Mouse (Mus musculus) natural killer cell, adult 2 months (primary cell): ENCODE results near the gene Mydgf.

Experiments
- DNase-seq, 2 experiments: peaks; one replicate each; pipeline ENCODE4 v3.0.0; 2022; ENCODE audit warnings: low spot score in 2 of 2

Gene Mydgf

DNA sequence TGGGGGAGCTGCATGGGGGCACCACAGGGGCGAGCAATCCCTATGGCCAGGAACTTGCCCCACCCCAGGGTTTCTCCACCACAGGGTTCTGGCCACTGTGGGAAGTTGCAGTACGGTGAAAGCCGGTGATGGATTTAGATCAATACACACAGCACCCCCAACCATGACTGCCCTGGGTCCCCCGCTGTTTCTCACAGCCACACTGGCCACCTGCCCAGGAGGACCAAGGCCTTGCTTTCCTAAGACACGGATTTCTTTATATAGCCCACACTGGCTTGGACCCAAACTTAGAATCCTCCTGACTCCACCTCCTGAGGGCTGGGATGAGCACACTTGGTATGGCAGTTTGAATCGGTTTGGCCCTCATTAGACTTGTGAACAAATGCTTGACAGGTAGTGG, 7.5 kb upstream of the Mydgf start:
- DNase-seq, result no peak

DNA sequence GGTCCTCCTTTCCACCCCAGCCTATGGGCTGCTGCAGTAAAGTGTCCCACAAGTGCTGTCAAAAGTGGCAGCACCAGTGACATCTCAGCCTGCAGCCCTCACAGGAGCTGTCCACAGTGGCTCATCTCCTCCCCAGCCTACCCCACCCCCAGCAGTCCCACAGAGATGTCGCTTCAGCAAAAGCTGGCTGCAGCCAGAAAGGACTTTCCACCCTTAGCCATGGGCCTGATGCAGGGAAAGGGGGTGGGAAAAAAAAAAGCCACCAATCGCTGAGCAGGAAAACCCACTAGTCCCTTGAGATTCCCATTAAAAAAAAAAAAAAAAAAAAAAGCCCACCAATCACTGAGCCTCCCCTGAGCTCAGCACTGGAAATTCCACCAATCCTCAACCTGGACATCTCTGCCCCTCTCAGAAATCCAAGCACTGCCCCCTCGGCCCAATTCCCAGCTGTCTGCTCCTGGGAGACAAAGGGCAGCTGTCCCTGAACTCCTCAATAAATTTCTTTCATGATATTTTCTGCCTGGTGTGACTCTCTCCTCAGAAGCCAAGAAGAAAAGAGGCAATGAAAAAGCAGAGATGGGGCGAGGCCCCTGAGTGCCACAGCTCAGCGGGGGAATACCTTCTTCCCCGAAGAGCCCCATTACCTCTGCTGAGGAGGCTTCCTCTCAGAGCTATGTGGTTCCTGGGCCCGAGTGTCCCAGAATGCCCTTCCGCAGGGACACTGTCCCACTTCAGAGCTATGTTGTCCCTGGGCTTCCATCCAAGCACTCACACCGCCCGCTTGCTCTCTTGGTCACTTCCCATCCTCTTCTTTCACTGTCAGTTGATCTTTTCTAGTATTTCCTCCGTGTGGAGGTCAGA, 1.8 kb upstream of the Mydgf start:
- DNase-seq, result no peak

DNA sequence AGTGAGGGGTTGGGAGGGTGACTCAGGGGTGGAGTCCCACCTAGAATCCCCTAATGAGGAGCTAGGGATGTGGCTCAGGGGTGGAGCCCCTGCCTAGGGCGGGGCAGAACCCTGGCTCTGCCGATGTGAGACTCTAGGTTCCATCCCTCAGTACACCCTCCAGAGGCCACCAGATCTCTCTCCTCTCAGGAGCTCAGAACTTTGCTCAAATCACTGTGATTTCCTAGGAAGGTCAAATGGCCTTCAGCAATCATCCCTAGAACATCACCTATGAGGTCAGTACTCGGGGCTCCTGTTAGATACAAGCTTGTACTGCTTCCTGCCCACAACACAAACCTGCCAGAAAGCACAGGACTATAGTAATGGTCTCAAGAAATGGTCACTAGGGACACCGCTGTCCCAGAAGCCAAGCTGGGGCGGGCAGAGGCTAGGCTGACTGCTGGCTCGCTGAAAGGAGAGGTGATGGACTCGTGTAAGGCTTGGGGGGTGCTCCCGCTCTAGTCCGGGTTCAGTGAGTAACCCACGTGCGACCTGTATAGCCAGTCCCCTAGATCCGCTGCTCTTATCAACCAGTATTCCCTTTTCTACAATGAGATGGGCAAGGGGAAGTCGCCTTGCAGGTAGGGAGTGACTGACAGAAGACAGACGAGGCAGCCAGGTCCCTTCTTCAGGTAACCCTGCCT, 604 bp downstream of the Mydgf start:
- DNase-seq, result no peak

DNA sequence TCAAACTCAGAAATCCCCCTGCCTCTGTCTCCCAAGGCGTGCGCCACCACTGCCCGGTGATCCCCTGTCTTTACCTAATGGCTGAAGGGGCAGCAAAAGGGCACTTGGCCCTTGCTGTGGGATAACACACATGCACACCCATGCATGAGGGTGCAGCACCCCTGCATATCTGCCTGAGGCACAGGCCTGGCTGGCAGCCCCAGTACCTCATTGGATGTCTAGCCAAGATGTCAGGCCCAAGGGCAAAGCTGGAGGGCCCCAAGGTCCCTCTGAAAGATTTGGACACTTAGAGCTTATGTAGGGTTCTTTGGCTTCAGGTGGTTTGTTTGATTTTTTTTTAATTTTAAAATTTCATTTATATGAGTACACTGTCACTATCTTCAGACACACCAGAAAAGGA, 8.3 kb downstream of the Mydgf start:
- no peak for DNase-seq

DNA sequence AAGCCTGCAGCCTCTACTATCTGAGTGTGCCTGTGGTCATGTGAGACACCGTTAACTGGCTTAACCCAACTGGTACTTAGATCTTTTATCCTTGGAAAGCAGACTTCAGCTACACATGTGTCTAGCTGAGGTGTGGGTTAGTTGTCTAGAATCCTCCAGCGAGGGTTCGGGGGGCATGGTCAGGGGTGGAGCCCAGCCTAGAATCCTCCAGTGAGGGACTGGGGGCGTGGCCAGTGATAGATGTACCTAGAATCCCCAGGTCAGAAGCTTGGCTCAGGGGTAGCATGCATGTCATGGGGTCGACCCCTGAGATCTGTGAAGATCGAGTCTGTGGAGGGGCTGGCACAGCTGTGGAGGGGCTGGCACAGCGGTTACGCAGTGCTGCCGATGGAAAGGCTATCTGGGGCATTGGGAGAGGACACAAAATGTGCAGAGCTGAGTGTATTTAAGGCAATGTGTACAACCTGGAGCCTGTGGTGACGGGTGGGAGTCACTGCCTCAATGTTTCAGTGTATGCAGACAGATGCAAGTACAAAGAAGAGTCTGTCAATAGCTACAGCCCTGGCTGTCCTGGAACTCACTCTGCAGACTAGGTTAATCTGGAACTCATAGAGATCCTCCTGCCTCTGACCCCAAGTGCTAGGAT, 10.2 kb downstream of the Mydgf start:
- no peak for DNase-seq

DNA sequence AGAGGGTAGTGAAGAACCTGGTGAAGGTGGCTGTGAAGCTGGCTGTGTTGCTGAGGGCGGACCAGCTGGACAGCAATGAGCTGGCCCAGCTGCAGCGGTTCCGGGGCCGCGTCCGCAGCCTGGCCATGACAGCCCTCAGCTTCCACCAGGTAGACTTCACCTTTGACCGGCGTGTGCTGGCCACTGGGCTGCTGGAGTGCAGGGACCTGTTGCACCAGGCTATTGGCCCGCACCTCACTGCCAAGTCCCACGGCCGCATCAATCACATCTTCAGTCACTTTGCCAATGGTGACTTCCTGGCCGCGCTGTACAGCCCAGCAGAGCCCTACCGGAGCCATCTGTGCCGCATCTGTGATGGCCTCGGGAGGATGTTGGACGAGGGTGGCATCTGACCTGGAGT, 11.8 kb downstream of the Mydgf start:
- DNase-seq, result no peak

DNA sequence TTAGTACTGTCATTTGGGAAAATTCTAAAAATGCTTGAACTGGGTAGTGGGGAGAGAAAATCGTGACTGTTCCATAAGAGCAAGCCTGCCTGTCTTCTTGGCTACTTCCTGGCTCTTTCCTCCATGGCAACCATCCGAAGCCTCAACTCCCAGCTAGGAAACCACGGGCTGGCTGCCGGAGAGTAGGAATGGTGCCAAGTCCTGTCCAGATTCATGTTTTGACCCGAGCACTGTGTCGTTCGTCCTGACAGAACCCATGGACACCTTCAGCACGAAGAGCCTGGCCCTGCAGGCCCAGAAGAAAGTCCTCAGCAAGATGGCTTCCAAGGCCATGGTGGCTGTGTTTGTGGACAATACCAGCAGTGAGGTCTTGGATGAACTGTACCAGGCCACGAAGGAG, 12.3 kb downstream of the Mydgf start:
- DNase-seq, result no peak

DNA sequence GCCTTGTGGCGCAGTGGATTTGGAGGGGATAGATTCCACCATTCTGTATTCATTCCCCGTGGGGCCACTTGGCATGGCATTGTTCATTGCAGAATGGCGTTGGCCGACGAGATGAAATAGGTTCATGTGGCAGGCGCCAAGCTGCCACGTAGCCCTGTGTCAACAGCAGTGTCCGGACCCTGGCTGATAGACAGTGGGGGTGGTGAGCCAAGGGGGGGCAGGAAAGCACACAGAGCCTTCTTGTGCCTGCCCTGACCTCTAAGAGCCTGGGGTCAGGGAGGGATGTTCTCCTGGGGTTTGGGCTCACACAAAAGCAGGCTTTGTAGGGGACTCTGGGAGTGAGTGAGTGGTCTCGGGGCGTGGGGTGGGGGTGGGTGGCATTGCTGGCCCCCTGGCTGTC, 13.1 kb downstream of the Mydgf start:
- no peak for DNase-seq

DNA sequence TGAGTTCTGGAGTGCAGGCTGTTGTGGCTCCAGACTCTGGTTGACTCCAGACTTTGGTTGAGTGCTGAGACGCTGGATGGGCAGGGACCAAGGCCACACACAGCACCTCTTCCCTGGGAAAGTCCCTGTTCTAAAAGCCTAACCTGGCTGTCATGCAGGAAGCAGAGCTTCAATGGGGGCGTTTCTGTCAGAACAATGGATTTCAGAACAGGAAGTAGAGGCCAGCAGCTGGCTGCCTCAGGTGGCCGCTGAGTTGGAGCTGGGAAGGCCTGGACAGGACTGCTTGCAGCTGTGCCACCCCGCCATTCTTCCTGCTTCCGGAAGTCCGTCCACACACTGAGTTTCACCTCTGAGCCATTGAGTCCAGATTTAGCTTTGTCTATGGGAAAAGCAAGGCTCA, 13.9 kb downstream of the Mydgf start:
- DNase-seq, result no peak

DNA sequence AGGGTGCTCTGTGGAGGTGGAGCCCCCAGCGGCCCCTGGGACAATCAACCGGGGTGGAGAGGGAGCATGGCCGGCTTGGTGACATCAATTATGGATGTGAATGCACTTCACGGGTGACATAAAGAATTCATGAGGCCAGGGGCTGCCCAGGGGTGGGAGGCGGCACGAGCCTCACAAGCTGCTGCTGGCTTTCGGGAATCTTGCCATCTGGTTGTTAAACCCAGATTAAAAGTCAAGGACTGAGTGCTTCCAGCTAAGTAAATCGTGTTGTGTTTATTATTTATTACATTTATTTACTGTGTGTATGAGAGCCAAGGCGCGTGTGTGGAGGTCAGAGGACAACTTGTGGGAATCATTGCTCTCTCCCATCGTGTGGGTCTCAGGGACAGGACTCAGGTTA, 18.0 kb downstream of the Mydgf start:
- DNase-seq, result no peak

DNA sequence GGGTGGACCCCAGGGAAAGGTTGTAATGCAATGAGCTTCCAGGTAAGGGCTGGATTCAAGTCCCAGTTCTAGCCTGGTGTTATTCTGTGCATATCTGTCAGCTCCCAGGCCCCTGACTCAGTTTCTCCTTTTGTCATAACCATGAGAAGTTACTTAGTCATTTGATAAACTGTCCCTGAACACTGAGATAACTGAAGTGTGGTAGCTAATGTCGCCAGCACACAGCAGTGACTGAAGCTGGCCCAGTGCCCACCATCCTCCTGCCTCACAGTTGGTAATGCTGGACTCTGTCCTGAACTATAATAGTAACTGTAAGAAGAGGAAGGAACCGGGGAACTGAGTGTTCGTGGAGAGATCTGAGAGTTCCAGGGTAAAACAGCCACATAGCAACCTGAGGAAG, 19.2 kb downstream of the Mydgf start:
- no peak for DNase-seq

DNA sequence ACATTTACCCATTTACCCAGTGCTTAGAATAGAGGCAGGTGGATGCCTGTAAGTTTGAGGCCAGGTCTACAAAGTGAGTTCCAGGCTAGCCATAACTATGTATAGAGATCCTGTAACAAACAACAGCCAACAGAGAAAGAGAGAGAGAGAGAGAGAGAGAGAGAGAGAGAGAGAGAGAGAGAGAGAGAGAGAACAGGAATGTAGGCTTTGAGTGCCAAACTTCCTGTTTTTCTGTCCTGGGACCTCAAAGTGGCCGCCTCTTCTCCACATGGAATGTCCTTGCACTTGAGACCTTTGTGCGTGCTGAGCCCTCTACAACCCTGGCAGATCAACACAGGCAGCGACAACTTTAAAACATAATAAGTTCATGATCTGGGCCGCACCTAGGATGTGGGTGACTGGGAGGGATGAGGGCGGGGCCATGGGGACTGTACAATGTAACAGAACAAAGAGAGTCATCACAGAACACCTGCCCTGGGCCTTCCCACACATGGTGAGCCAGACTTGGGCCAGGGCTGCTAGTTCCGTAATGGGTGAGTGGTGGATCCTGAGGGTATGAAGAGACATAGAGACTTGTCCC, 20.1 kb downstream of the Mydgf start:
- peak in 1 of 2 experiments; percentile 11 for DNase-seq

DNA sequence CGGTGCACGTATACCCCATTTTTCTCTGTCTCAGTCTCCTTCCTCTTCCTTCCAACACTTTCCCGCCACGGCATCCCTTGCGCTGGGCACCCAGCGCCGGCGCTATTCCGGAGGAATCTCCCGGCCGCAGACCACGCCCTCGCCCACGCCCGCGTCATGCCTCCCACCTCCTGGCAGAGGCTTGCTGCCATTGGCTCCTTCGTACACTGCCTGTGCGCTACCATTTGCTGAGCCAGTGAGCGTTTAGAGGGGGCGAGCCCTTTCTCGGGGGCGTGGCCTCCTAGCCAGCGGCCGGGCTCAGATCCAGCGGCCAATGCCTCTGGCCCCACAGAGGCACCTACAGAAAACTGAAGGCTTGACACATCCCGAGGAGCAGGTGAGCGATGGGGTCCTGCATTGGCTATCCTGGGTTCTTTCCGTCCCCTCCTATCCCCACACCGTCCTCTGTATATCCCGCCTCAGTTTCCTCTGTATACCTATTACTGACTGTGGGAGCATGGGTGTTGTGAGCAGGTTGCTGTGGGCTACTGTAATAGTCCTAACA, 21.4 kb downstream of the Mydgf start, which contains the start of gene Tnfaip8l1:
Gene Tnfaip8l1 (plus strand): TSS at position 247 of the 544 bp plus-strand sequence.
- DNase-seq, result peak; percentile 85 to 88

DNA sequence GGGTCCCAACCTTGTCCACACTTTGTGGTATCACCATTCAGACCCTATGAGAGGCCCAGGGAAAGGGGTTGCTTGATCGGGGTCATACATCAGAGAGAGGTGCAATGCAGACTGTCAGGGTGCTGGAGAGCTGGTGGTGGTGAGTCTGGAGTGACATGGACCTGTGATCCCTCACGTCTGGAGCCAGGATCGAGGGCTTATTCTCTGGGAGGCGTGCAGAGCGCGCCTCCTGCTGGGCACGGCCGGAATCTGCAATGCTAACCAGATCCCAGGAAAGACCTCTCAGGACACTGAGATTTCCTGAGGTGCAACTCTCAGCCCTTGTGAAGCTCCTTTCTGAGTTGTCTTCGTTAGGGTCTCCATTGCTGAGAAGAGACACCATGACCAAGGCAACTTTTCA, 24.0 kb downstream of the Mydgf start:
- peak in 1 of 2 experiments; percentile 18 for DNase-seq

DNA sequence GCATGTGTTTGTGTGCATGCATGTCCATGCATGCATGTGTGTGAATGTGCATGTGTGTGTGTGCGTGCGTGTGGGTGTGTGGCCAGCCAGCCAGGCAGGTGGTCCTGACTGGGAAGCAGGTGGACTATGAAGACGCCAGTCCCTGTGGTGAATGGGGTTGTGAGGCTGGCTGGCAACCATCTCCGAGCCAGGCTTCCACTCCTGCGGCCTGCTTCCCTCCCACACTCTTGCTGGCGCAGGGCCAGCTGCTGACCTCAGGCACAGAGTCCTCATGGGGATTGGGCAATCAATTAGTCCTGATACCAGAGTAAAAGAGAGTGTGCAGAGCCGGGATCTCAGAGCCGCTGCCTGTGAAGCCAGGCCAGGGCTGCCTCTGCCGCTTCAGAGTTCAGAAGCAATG, 30.1 kb downstream of the Mydgf start:
- no peak for DNase-seq

DNA sequence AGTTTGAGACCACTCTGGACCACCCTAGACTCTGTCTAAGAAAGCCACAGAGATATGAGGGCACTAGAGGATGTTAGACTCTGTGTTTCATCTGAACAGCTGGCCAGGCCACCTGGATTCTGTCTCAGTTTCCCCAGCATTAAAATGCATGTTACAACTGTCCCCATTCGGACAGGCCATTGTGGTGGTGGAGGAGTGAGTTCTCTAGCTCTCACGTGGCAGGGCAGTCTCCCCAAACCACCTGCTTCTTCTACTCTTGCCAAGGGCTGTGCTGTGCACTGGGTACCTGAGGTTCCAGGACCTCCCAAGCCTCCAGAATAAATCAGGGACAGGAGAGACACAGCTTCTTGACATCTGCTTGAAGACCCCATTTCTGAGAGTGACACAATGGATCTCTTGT, 33.8 kb downstream of the Mydgf start:
- no peak for DNase-seq

DNA sequence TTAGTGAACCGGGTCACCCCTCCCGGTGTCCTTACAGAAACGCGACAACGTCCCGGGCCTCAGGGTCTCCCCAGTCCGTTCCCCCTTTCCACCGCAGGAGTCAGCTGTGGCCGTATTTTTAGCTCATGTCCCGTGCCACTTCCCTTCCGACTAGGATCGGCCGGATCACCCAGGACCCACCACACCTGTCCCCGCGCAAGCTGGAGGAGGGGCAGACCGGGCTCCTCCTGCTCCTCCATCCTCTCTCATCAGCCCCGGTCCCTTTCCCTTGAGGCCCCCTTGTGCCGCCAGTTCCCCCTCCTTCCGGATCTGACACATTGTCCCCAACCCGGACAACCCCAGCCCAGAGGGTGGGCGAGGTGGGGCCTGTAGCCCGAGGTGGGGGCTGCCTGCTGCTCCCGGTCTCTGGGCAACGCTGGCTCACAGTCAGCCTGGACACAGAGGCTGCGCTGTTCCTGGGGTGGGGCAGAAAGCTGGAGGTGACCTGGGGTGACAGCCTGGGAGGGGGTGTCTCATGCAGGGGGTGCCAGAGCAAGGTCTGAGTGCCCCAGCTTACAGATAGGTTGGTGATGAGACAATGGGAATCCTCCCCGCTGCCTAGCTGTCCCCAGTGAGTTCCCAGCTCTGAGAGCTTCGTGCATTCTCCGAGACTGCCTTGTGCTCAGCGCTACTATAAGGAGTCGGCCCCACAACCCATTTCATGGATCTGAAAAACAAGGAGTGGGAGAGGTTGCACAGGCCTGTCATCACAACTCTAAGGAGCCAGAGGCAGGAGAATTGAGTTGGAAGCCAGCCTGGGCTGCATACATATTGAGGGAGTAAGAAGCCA, 34.7 kb downstream of the Mydgf start:
- DNase-seq, result no peak

DNA sequence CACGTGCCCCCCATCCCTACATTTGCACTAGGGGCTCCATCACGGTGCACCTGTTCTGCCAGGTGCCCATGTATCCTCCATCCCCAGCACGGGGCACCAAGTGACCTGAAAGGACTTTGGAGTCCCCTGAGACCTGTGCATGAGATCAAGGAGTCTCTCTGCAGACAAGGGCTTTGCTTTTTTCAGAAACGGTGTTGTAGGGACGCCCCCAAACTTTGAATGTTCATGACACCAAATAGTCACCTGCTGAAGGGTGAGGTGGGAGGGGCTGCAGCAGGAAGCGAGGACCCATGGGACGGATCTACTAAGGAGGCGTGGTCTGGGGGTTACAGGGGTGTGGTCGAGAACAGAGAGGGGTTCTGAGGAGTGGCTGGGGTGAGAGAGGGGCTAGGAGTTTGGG, 35.4 kb downstream of the Mydgf start:
- peak in 1 of 2 experiments; percentile 28 for DNase-seq

DNA sequence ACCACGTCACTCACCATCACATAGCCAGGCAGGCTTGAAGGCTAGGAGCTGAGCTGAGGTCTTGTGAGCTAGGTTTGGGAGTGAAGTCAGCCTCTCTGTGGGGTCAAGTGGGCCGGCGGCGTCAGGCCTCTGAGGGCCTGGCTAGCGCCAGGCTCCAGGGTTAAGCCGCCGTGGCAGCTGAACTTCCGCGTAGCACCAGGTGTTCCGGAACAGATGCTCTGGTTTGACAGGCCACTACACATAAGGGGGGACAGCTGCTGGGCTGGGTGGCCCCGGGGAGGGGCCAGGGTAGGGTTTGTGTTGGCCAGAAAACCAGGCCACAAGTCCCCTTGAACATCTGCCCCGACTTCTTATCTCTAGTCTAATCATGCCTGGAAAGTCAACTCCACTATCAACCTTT, 36.3 kb downstream of the Mydgf start:
- DNase-seq, result no peak

DNA sequence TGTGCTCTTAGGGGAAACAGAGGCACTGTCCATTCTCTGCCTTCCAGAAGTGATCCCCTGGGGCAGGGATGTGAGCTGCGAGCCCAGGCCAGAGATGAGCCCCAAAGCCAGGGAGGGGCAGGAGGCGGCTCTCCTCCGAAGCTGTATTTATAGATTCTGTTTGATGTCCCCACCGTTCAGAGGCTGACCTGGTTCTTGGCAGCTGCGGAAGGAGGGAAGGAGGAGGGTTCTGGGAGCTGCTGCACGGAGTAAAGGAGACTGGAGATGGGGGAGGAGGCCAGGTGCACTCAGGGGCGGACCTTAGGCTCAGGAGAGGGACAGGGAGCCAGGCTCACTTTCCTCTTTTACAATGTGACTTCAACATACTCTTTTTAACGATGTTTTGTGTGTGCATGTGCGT, 37.6 kb downstream of the Mydgf start:
- no peak for DNase-seq

DNA sequence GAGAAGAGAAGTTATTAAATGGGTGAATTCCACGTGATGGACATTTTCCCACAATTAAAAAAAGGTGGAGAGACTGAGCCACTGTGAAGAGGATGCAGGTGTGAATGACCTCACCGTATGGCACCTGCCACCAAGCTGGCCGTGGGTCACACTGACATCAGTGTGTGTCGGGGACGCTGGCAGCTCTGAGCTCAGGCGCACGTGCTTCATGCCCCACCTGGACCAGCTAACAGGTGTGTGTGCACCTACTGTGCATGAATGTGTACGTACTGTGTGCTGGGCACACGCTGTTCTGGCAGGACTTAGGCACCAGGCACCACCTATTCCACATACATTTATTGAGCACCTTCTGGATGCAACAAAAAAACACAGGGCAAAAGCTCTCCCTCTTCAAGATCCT, 39.2 kb downstream of the Mydgf start:
- DNase-seq, result no peak
